Mouse (Mus musculus): ENCODE data around the gene Eif4h. TPM values are rescaled to one million over a fixed set of nuclear protein-coding genes. Genes with fewer than 3 reads are reported as not detected.

Gene Eif4h
- total RNA-seq, 2 experiments from 2014 or later, result 220 to 273 TPM

- ATAC-seq (replicated peaks; ENCODE audit: low FRiP score, low TSS enrichment, poor library complexity, severe bottlenecking), result no peak
Observed at GRCm38 (mm10) chr5:134614296-134614695, 25.0 kb downstream of the Eif4h start.

GRCm38 (mm10) chr5:134613727-134614126 lies 25.6 kb downstream of the Eif4h start:
- ATAC-seq (replicated peaks; ENCODE audit: low FRiP score, low TSS enrichment, poor library complexity, severe bottlenecking), result no peak

- peak; percentile 26; the same call in 1 of the 2 replicates for ATAC-seq (replicated peaks; ENCODE audit: low FRiP score, low TSS enrichment, poor library complexity, severe bottlenecking)
Observed at GRCm38 (mm10) chr5:134611810-134612521, 27.3 kb downstream of the Eif4h start.

- no peak for ATAC-seq (replicated peaks; ENCODE audit: low FRiP score, low TSS enrichment, poor library complexity, severe bottlenecking)
Observed at GRCm38 (mm10) chr5:134609916-134610643, 29.2 kb downstream of the Eif4h start.

GRCm38 (mm10) chr5:134607121-134607520 lies 32.2 kb downstream of the Eif4h start:
- ATAC-seq (replicated peaks; ENCODE audit: low FRiP score, low TSS enrichment, poor library complexity, severe bottlenecking), result no peak

GRCm38 (mm10) chr5:134606314-134606713 lies 33.0 kb downstream of the Eif4h start:
- peak; percentile 44; the same call in 1 of the 2 replicates for ATAC-seq (replicated peaks; ENCODE audit: low FRiP score, low TSS enrichment, poor library complexity, severe bottlenecking)

- no peak for ATAC-seq (replicated peaks; ENCODE audit: low FRiP score, low TSS enrichment, poor library complexity, severe bottlenecking)
Observed at GRCm38 (mm10) chr5:134604376-134604775, 34.9 kb downstream of the Eif4h start.

- ATAC-seq (replicated peaks; ENCODE audit: low FRiP score, low TSS enrichment, poor library complexity, severe bottlenecking), result no peak
Observed at GRCm38 (mm10) chr5:134597711-134598110, 41.6 kb downstream of the Eif4h start.

- ATAC-seq (replicated peaks; ENCODE audit: low FRiP score, low TSS enrichment, poor library complexity, severe bottlenecking), result peak; percentile 96
Observed at GRCm38 (mm10) chr5:134593093-134593492, 46.2 kb downstream of the Eif4h start.

GRCm38 (mm10) chr5:134592026-134592581 lies 47.2 kb downstream of the Eif4h start:
- ATAC-seq (replicated peaks; ENCODE audit: low FRiP score, low TSS enrichment, poor library complexity, severe bottlenecking), result no peak

GRCm38 (mm10) chr5:134589900-134590299 lies 49.4 kb downstream of the Eif4h start:
- ATAC-seq (replicated peaks; ENCODE audit: low FRiP score, low TSS enrichment, poor library complexity, severe bottlenecking), result no peak

GRCm38 (mm10) chr5:134584798-134585197 lies 54.5 kb downstream of the Eif4h start:
- peak; percentile 25; the same call in 1 of the 2 replicates for ATAC-seq (replicated peaks; ENCODE audit: low FRiP score, low TSS enrichment, poor library complexity, severe bottlenecking)

GRCm38 (mm10) chr5:134583884-134584213 lies 55.4 kb downstream of the Eif4h start:
- no peak; the same call in 1 of the 2 replicates for ATAC-seq (replicated peaks; ENCODE audit: low FRiP score, low TSS enrichment, poor library complexity, severe bottlenecking)

GRCm38 (mm10) chr5:134583006-134583883 lies 56.0 kb downstream of the Eif4h start:
- no peak; the same call in 1 of the 2 replicates for ATAC-seq (replicated peaks; ENCODE audit: low FRiP score, low TSS enrichment, poor library complexity, severe bottlenecking)

- ATAC-seq (replicated peaks; ENCODE audit: low FRiP score, low TSS enrichment, poor library complexity, severe bottlenecking), result peak; percentile 98
Observed at GRCm38 (mm10) chr5:134582221-134582907, 56.9 kb downstream of the Eif4h start.

- no peak for ATAC-seq (replicated peaks; ENCODE audit: low FRiP score, low TSS enrichment, poor library complexity, severe bottlenecking)
Observed at GRCm38 (mm10) chr5:134581146-134581545, 58.1 kb downstream of the Eif4h start, which contains the start of gene Rfc2. TSS of gene Rfc2 (plus strand) at chr5:134581366.

GRCm38 (mm10) chr5:134579135-134579534 lies 60.2 kb downstream of the Eif4h start:
- ATAC-seq (replicated peaks; ENCODE audit: low FRiP score, low TSS enrichment, poor library complexity, severe bottlenecking), result no peak

GRCm38 (mm10) chr5:134577534-134577933 lies 61.8 kb downstream of the Eif4h start:
- no peak for ATAC-seq (replicated peaks; ENCODE audit: low FRiP score, low TSS enrichment, poor library complexity, severe bottlenecking)
